Mouse (Mus musculus) forebrain, postnatal 0 days (tissue): ENCODE results near the gene Ovch2. TPM values are rescaled to one million over a fixed set of nuclear protein-coding genes. Genes with fewer than 3 reads are reported as not detected.

Source experiments
- ATAC-seq: fragments of 200-750 bp; cut with Nextera tagmentation; 2 replicates; pipeline ENCODE4 v1.8.0; 2017; ENCODE audit warnings: mild to moderate bottlenecking, moderate library complexity
- DNase-seq: peaks from one replicate; pipeline ENCODE4 v3.0.0-alpha.2; 2015
- H3K27ac ChIP-seq: fragments of 300-500 bp; sonication (generic); 2 replicates; pipeline ENCODE4 v1.5.1; 2014; ENCODE audit warnings: low read depth, mild to moderate bottlenecking, antibody characterized with exemption, low read length, moderate library complexity, mixed read lengths
- H3K27me3 ChIP-seq: fragments of 300-500 bp; sonication (generic); 2 replicates; pipeline ENCODE4 v1.6.1; 2014; ENCODE audit warnings: mild to moderate bottlenecking, low read length, mixed read lengths; ENCODE audit not compliant: insufficient read depth
- H3K36me3 ChIP-seq: fragments of 300-500 bp; sonication (generic); 2 replicates; pipeline ENCODE4 v1.6.1; 2014; ENCODE audit warnings: mild to moderate bottlenecking, moderate library complexity; ENCODE audit not compliant: insufficient read depth
- H3K4me1 ChIP-seq: fragments of 300-500 bp; sonication (generic); 2 replicates; pipeline ENCODE4 v1.6.1; 2014; ENCODE audit warnings: antibody characterized with exemption; ENCODE audit not compliant: insufficient read depth
- H3K4me2 ChIP-seq: fragments of 300-500 bp; sonication (generic); 2 replicates; pipeline ENCODE4 v1.6.1; 2014; ENCODE audit warnings: low read depth, mild to moderate bottlenecking, moderate library complexity
- H3K4me3 ChIP-seq: fragments of 300-500 bp; sonication (generic); 2 replicates; pipeline ENCODE4 v1.5.1; 2014; ENCODE audit warnings: low read depth, low read length, mixed read lengths
- H3K9ac ChIP-seq: fragments of 300-500 bp; sonication (generic); 2 replicates; pipeline ENCODE4 v1.6.1; 2014; ENCODE audit warnings: mild to moderate bottlenecking
- H3K9me3 ChIP-seq: fragments of 300-500 bp; sonication (generic); 2 replicates; pipeline ENCODE4 v1.6.1; 2016; ENCODE audit warnings: low read length
- CTCF ChIP-seq: sonication (generic); IDR thresholded peaks from 2 replicates; pipeline ENCODE4 v1.5.1; 2016; ENCODE audit warnings: antibody characterized with exemption, control low read depth, low read depth
- WGBS: fragments of 180-500 bp; shearing (Covaris S2); extraction: QIAGEN DNeasy Blood & Tissue Kit; methylation state at CpG from one replicate; pipeline ENCODE4 v1.1.7; 2014; 5-methylcytosine and 5-hydroxymethylcytosine counted together
- polyA plus RNA-seq: library from polyadenylated mRNA; unstranded; fragments of >200 nt; fragmentation: Nextera tagmentation; extraction: Ambion mirVana; gene quantifications from 2 replicates; pipeline ENCODE4 v1.2.1, GENCODE M21; 2015
- total RNA-seq: library from RNA; depleted of rRNA; stranded (reverse); fragments of >200 nt; gene quantifications from 2 replicates; pipeline ENCODE4 v1.2.3, GENCODE M21; 2014

Gene Ovch2
- total and polyA plus RNA-seq, 2 experiments from 2014 or later = not detected

GRCm38 (mm10) chr7:107755905-107756304, 45.1 kb downstream of the Ovch2 start:
- Histone ChIP-seq H3K4me3 (no peak overlapping the region), H3K4me1 (no peaks in the 10 kb centered on the region), H3K9ac (no peak overlapping the region), H3K36me3 (no peaks in the 10 kb centered on the region), H3K27ac (no peak overlapping the region), H3K27me3 (no peaks in the 10 kb centered on the region), H3K4me2 (no peak overlapping the region), H3K9me3 (no peaks in the 10 kb centered on the region)
- no peak for ATAC-seq
- TF ChIP-seq CTCF = no peak
- DNase-seq = no peak
- 87% methylated on average over 3 of the region's 3 CpGs for WGBS

- no peak for TF ChIP-seq CTCF
- DNase-seq (no peak), ATAC-seq (no peak)
- H3K27ac ChIP-seq = no peak overlapping the region
- WGBS = 74% methylated on average over 10 of the region's 10 CpGs
- H3K9ac ChIP-seq = no peak overlapping the region
- H3K4me1 ChIP-seq = no peaks in the 10 kb centered on the region
- no peak overlapping the region for H3K4me3 ChIP-seq
- no peaks in the 10 kb centered on the region for H3K9me3 ChIP-seq
- H3K36me3 ChIP-seq = no peaks in the 10 kb centered on the region
- no peaks in the 10 kb centered on the region for H3K27me3 ChIP-seq
- H3K4me2 ChIP-seq = no peak overlapping the region
These were observed 48.9 kb downstream of the Ovch2 start for GRCm38 (mm10) chr7:107752031-107752520.

GRCm38 (mm10) chr7:107749721-107750120, 51.3 kb downstream of the Ovch2 start:
- Histone ChIP-seq H3K4me2 (no peak overlapping the region), H3K36me3 (no peaks in the 10 kb centered on the region), H3K4me1 (no peaks in the 10 kb centered on the region), H3K9ac (no peak overlapping the region), H3K4me3 (no peak overlapping the region), H3K27me3 (no peaks in the 10 kb centered on the region), H3K9me3 (no peaks in the 10 kb centered on the region), H3K27ac (no peak overlapping the region)
- TF ChIP-seq CTCF = no peak
- no peak for DNase-seq
- ATAC-seq = no peak
- 95% methylated on average over 4 of the region's 4 CpGs for WGBS

- Histone ChIP-seq H3K27ac (no peak overlapping the region), H3K36me3 (no peaks in the 10 kb centered on the region), H3K9ac (no peak overlapping the region), H3K4me1 (no peaks in the 10 kb centered on the region), H3K27me3 (no peaks in the 10 kb centered on the region), H3K4me2 (no peak overlapping the region), H3K9me3 (no peaks in the 10 kb centered on the region), H3K4me3 (no peak overlapping the region)
- DNase-seq = peak; percentile 85
- ATAC-seq = peak; percentile 76
- 5% methylated on average over 3 of the region's 3 CpGs for WGBS
- peak; percentile 82 for TF ChIP-seq CTCF
These were observed 51.7 kb downstream of the Ovch2 start for GRCm38 (mm10) chr7:107749270-107749669.

- Histone ChIP-seq H3K4me1 (no peaks in the 10 kb centered on the region), H3K4me2 (no peak overlapping the region), H3K27ac (no peak overlapping the region), H3K9me3 (no peaks in the 10 kb centered on the region), H3K27me3 (no peaks in the 10 kb centered on the region), H3K36me3 (no peaks in the 10 kb centered on the region), H3K9ac (no peak overlapping the region), H3K4me3 (no peak overlapping the region)
- 22% methylated on average over 2 of the region's 2 CpGs for WGBS
- ATAC-seq = peak; percentile 12; the same call in 1 of the 2 replicates
- peak; percentile 73 for TF ChIP-seq CTCF
- peak; percentile 53 for DNase-seq
These were observed 53.1 kb downstream of the Ovch2 start for GRCm38 (mm10) chr7:107747954-107748353.

- no peak for ATAC-seq
- Histone ChIP-seq H3K9me3 (no peaks in the 10 kb centered on the region), H3K4me1 (no peaks in the 10 kb centered on the region), H3K27ac (no peak overlapping the region), H3K4me2 (no peak overlapping the region), H3K27me3 (no peaks in the 10 kb centered on the region), H3K9ac (no peak overlapping the region), H3K4me3 (no peak overlapping the region), H3K36me3 (no peaks in the 10 kb centered on the region)
- TF ChIP-seq CTCF = no peak
- DNase-seq = no peak
- WGBS = 85% methylated on average over 9 of the region's 9 CpGs
These were observed 53.5 kb downstream of the Ovch2 start for GRCm38 (mm10) chr7:107747476-107747875.

- Histone ChIP-seq H3K36me3 (no peaks in the 10 kb centered on the region), H3K9me3 (no peaks in the 10 kb centered on the region), H3K4me2 (no peak overlapping the region), H3K27me3 (no peaks in the 10 kb centered on the region), H3K9ac (no peak overlapping the region), H3K4me1 (no peaks in the 10 kb centered on the region), H3K4me3 (no peak overlapping the region), H3K27ac (no peak overlapping the region)
- ATAC-seq = no peak
- DNase-seq = no peak
- 91% methylated on average over 8 of the region's 8 CpGs for WGBS
- no peak for TF ChIP-seq CTCF
These were observed 55.0 kb downstream of the Ovch2 start for GRCm38 (mm10) chr7:107746036-107746435.

GRCm38 (mm10) chr7:107745111-107745510, 55.9 kb downstream of the Ovch2 start:
- ATAC-seq (no peak), DNase-seq (no peak)
- Histone ChIP-seq H3K9ac (no peak overlapping the region), H3K4me3 (no peak overlapping the region), H3K4me1 (no peaks in the 10 kb centered on the region), H3K36me3 (no peaks in the 10 kb centered on the region), H3K27ac (no peak overlapping the region), H3K9me3 (no peaks in the 10 kb centered on the region), H3K27me3 (no peaks in the 10 kb centered on the region), H3K4me2 (no peak overlapping the region)
- WGBS = 78% methylated on average over 2 of the region's 2 CpGs
- no peak for TF ChIP-seq CTCF
